Mouse (Mus musculus) Patski (cell line): ENCODE results near the gene Rpap1. TPM values are rescaled to one million over a fixed set of nuclear protein-coding genes. Genes with fewer than 3 reads are reported as not detected.

Experiments
- ATAC-seq: fragments of 100-300 bp; one replicate; pipeline ENCODE4 v1.8.0; 2021
- CTCF ChIA-PET: fragments of 350-600 bp; sonication (Branson Sonifier 250); formaldehyde crosslinking; loops from one replicate; lab custom pipeline; 2022; ENCODE audit warnings: inconsistent platforms; lab: Charles Lee
- POLR2A ChIA-PET: fragments of 350-600 bp; sonication (Branson Sonifier 250); formaldehyde crosslinking; loops from one replicate; lab custom pipeline; 2022; ENCODE audit warnings: antibody characterized with exemption, inconsistent platforms; lab: Charles Lee
- DNase-seq: peaks from one replicate; pipeline ENCODE4 v3.0.0-alpha.2; 2011; ENCODE audit warnings: low read depth, low spot score
- H3K27me3 ChIP-seq: fragments of 371-371 bp; one replicate; pipeline ENCODE4 v1.5.1; 2021
- CTCF ChIP-seq: fragments of 100-300 bp; IDR thresholded peaks from one replicate; pipeline ENCODE4 v1.5.1; 2021
- in situ Hi-C: fragments of 300-500 bp; cut with MboI; formaldehyde crosslinking; loops from 3 replicates; pipeline ENCODE4 v1.11.1; 2018; ENCODE audit warnings: low pct_unique_long_range_greater_than_20kb, mixed read lengths
- polyA plus RNA-seq: library from polyadenylated mRNA; unstranded; gene quantifications from one replicate; pipeline ENCODE4 v1.2.3, GENCODE M21; 2021

The Rpap1 gene
- polyA plus RNA-seq, 1 experiment from 2014 or later: 19.1 TPM

DNA sequence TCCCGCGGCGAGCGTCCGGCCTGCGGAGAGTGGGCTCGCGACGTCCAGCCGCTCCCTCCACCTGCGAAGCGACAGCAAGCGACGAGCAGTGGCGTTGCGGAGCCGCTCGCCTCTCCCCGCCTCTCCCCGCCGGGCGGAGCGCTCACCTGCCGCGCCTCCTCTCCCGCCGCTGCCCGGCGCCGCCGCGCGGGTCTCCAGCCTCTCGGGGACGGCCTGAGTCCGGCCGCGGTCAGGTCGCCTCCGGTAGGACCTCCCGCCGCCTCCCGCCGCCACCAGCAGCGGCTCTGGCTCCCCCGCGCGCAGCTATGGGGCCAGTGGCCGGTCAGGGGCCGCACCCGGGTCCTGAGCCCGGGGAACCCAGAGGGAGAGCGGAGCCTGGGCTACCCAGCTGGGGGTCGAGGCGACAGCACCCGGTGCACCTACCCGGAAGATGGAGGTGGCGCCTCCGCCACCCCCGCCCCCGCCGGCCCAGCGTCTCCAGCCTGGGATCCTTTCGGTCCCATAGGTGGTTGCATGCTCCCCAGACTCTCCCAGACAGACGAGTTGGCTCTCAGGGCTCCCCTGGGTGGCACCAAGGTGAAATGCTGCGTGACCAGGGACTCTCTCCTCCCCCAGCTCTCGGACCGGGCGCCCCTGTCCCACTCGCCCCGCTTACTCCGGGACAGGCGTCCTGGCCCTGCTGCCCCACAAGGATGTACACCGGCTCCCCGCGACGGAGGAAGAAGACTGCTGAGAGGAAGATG, 29.1 kb downstream of the Rpap1 start:
- no peaks in the 10 kb centered on the region for H3K27me3 ChIP-seq
- ATAC-seq (peak; percentile 42), DNase-seq (no peak)
- CTCF ChIA-PET: no interaction called here
- in situ Hi-C loops: no loop called here
- TF ChIP-seq CTCF: no peak
- POLR2A ChIA-PET: no interaction called here

DNA sequence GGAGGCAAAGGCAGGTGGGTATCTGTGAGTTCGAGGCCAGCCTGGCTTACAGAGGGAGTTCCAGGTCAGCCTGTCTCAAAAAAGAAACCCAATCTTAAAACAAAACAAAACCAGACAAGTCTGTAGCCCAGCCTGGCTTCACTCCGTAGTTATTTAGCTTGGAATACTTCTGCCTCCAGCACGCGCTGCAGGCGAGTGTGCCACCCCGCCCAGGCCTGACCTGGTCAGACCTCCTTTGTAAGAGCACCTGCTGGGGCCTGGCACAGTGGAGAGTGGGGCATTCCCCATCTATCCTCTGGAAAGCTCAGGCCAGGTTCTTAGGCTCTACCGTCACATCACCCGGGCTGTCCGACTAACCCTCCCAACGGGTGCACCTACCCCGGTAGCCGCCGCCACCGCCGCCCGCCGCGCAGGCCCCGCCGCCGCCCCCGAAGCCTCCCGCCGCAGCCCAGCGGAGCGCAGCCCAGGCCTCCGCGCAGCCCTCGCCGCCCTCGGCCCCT, 29.7 kb downstream of the Rpap1 start:
- TF ChIP-seq CTCF: no peak
- no peaks in the 10 kb centered on the region for H3K27me3 ChIP-seq
- in situ Hi-C loops: no loop called here
- POLR2A ChIA-PET: no interaction called here
- CTCF ChIA-PET: no interaction called here
- DNase-seq: no peak
- peak; percentile 17 for ATAC-seq

DNA sequence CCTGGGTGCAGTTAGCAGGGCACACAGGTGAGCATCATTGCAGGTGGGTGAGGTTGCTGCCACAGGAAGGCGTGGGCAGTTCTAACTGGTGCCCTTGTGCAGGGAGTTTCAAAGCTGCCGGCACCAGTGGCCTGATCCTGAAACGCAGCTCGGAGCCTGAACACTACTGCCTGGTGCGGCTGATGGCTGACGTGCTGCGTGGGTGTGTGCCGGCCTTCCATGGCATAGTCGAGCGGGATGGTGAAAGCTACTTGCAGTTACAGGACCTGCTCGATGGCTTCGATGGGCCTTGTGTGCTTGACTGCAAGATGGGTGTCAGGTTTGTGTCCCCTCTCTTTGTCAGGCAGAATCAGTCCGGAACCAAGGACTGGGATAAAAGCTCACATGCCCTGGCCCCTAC, 38.1 kb downstream of the Rpap1 start:
- in situ Hi-C loops: no loop called here
- no peak for ATAC-seq
- no peak for TF ChIP-seq CTCF
- ChIA-PET CTCF (no interaction called here), POLR2A (no interaction called here)
- DNase-seq: no peak
- H3K27me3 ChIP-seq: no peaks in the 10 kb centered on the region

DNA sequence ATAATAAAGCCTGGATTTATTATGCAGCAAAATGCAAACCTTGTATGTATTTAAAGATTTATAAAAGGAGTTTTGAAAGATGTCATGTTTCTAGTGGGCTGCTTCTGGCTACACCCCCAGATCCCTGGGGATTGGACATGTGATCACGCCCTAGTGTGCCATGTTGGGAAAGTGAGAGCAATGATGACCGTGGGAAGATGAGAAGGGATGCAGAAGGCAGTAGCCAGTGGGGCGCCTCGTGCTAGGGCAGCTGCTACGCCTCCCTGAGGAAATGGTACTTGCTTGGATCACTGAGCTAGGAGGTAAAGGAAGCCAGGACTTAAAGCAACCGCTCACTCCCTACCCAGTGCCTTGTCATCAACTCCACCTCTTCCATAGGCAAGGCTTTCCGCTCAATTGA, 39.8 kb downstream of the Rpap1 start:
- no peak for TF ChIP-seq CTCF
- H3K27me3 ChIP-seq: peaks cover 10% of the 10 kb centered on the region
- CTCF ChIA-PET: no interaction called here
- DNase-seq (no peak), ATAC-seq (no peak)
- in situ Hi-C loops: no loop called here
- POLR2A ChIA-PET: no interaction called here

DNA sequence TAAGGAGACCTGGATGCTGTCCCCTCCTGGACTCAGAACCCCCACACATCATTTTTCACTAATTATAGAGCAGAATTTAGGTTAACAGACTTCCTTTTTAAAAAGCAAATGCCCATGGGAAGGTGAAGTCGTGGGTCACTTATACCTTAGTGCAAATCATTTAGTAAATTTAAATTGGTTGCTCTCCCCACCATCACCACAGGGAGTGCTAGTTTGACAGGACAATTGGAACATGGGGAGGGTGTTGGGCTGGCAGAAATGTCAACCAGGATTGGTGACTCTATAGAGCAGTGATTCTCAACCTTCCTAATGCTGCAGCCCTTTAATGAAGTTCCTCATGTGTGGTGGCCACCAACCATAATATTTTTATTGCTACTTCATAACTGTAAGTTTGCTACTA, 42.1 kb downstream of the Rpap1 start:
- CTCF ChIA-PET: no interaction called here
- no peak for DNase-seq
- peaks cover 10% of the 10 kb centered on the region for H3K27me3 ChIP-seq
- in situ Hi-C loops: no loop called here
- TF ChIP-seq CTCF: no peak
- POLR2A ChIA-PET: no interaction called here
- no peak for ATAC-seq

DNA sequence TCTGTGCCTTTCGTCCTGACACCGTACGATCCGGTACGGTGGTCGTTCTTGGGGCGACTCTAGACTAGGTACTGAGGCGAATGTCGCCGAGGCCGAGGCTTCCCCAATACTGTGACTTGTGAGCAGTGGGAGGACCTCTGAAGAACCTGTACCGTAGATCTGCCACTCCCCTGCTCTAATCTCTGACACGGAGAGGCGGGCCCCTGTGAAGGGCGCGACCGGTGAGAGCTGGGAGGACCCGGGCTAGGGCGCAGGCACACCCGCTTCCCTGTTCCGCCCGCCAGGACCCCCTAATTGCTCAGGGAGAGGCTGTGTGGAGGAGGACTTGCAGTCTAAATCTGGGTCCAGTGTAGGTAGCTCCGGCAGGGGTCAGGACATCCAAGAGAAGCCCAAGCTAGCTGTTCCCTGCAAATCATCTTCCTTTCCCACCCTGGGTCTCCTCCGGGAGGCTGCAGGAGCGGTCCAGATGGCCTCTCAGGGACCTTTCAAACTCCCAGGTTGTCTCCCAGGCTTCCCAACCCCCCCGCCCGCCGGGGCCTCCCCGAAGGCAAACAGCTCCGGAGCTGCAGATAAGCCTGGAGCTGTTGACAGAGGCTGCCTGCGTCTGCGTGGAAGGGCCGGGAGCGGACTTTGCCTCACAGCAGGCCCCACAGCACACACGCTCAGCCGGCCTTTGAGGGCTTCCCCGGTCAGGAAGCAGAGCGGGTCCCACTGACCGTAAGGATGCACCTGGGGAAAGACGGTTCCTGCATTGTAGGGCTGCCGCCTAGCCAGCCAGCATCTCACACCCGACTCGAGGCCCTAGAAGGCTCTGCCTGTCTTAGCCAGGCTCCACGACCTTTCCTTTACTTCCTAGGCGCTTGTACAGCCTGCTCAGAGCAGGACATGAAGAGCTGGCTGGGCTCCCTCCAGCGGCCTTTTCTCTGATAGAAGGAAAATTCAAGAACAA, 42.9 kb downstream of the Rpap1 start:
- ChIA-PET CTCF (no interaction called here), POLR2A (no interaction called here)
- ATAC-seq (no peak), DNase-seq (no peak)
- TF ChIP-seq CTCF: no peak
- in situ Hi-C loops: no loop called here
- H3K27me3 ChIP-seq: peaks cover 10% of the 10 kb centered on the region

DNA sequence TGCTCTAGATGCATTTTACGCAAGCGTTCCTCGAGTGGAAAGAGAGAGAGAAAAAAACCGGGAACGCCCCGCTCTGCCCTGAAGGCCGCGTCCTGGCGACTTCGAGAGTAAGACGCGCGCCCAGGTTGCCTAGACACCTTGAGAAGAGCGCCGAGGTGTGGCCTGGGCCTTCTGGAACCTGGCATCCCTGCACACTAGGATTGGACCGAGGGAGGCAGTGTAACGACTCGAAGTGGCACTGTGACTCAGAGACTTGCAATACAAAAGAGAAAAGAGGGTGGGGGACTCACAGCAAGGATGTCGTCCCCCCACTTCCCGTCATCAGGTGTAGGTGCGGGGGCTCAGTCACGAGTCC, 43.6 kb downstream of the Rpap1 start:
- no peak for TF ChIP-seq CTCF
- ATAC-seq (no peak), DNase-seq (no peak)
- CTCF ChIA-PET: interaction anchor here (0.9 kb wide), 1 partner anchor 12 kb away, joined by 3 read pairs; no protein-coding TSS in a partner anchor
- POLR2A ChIA-PET: no interaction called here
- in situ Hi-C loops: no loop called here
- H3K27me3 ChIP-seq: peaks cover 10% of the 10 kb centered on the region

DNA sequence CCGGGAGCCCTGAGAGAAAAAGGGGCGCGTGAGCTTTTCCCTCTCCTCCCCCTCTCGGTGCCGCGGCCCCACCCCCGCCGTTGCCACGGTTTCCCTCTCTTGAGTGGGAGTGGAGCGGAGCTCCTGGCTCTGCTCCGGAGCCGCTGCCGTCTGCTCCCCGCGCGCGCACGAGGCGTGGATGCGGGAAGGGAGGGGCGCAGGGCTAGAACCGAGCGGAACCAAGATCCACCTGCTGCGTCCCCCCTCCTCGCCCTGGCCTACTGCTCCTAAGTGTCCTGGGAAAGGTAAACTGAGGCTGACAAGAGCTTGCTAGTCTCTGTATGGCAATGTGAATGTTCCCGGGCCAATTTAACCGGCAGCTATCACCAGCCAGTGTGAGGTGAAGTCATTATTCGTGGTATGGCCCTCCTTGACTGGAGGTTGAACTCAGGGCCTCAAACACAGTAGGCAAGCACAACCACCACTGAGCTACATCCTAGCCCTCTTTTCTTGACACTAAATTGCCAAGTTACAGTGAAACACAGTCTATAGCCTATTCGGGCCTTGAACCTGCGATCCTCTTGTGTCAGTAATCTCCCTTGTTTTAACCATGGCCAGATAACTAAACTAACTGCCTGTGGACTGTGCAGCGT, 44.0 kb downstream of the Rpap1 start:
- TF ChIP-seq CTCF: no peak
- in situ Hi-C loops: no loop called here
- DNase-seq: no peak
- ChIA-PET CTCF (interaction anchor here (0.9 kb wide), 1 partner anchor 12 kb away, joined by 3 read pairs; no protein-coding TSS in a partner anchor), POLR2A (no interaction called here)
- peaks cover 10% of the 10 kb centered on the region for H3K27me3 ChIP-seq
- ATAC-seq: no peak

DNA sequence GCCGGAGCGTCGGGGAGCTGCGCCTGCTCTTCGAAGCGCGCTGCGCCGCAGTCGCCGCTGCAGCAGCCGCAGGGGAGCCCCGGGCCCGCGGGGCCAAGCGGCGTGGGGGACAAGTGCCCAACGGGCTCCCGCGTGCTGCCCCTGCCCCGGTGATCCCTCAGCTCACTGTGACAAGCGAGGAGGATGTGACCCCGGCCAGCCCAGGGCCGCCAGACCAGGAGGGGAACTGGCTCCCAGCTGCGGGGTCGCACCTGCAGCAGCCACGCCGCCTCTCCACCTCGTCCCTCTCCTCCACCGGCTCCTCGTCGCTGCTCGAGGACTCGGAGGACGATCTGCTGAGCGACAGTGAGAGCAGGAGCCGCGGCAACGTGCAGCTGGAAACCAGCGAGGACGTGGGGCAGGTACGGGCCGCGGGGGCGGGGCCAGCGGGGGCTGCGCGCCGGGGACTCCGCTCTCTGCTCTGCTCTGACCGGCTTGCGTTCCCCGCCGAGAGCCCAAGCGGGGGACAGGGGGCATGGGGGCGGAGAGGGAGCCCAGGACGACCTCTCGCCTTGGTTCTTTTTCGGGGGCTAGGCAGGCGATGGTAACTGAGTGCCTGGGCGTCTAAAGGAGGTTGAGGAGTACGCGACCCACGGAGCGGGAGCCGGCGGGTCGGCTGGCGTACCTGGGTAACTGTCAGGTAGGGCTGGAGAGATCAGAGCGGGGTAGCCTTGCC, 44.7 kb downstream of the Rpap1 start:
- ChIA-PET CTCF (interaction anchor here (0.9 kb wide), 1 partner anchor 13 kb away, joined by 3 read pairs; no protein-coding TSS in a partner anchor), POLR2A (interaction anchor here (0.6 kb wide), 1 partner anchor 450 kb away, joined by 4 read pairs; no protein-coding TSS in a partner anchor)
- in situ Hi-C loops: no loop called here
- no peak for TF ChIP-seq CTCF
- DNase-seq (no peak), ATAC-seq (peak; percentile 22)
- H3K27me3 ChIP-seq: peaks cover 10% of the 10 kb centered on the region
